Mouse (Mus musculus) liver, postnatal 0 days (tissue): ENCODE measurements around the gene Sumo1. TPM values are rescaled to one million over a fixed set of nuclear protein-coding genes. Genes with fewer than 3 reads are reported as not detected.

Source experiments
- ATAC-seq: fragments of 200-750 bp; cut with Nextera tagmentation; 2 replicates; pipeline ENCODE4 v1.8.0; 2017; ENCODE audit warnings: mild to moderate bottlenecking, moderate library complexity
- DNase-seq: peaks from one replicate; pipeline ENCODE4 v3.0.0-alpha.2; 2016
- H3K27ac ChIP-seq: fragments of 300-500 bp; sonication (generic); 2 replicates; pipeline ENCODE4 v1.5.1; 2014; ENCODE audit warnings: antibody characterized with exemption, moderate library complexity, mild to moderate bottlenecking, low read depth
- H3K27me3 ChIP-seq: fragments of 300-500 bp; sonication (generic); 2 replicates; pipeline ENCODE4 v1.6.1; 2014; ENCODE audit warnings: low read length, control low read depth, mixed read lengths; ENCODE audit not compliant: insufficient read depth
- H3K36me3 ChIP-seq: fragments of 300-500 bp; sonication (generic); replicated peaks from 2 replicates; pipeline ENCODE4 v1.6.1; 2014; ENCODE audit warnings: mild to moderate bottlenecking, control low read depth, low read length, moderate library complexity, mixed read lengths; ENCODE audit not compliant: insufficient read depth
- H3K4me1 ChIP-seq: fragments of 300-500 bp; sonication (generic); 2 replicates; pipeline ENCODE4 v1.6.1; 2014; ENCODE audit warnings: antibody characterized with exemption, mild to moderate bottlenecking, control low read depth; ENCODE audit not compliant: insufficient read depth
- H3K4me2 ChIP-seq: fragments of 300-500 bp; sonication (generic); 2 replicates; pipeline ENCODE4 v1.6.1; 2014; ENCODE audit warnings: low read depth, mild to moderate bottlenecking, low read length, moderate library complexity, mixed read lengths
- H3K4me3 ChIP-seq: fragments of 300-500 bp; sonication (generic); 2 replicates; pipeline ENCODE4 v1.5.1; 2014; ENCODE audit warnings: low read depth, low read length
- H3K9ac ChIP-seq: fragments of 300-500 bp; sonication (generic); replicated peaks from 2 replicates; pipeline ENCODE4 v1.6.1; 2014; ENCODE audit warnings: mild to moderate bottlenecking, moderate library complexity
- H3K9me3 ChIP-seq: fragments of 300-500 bp; sonication (generic); 2 replicates; pipeline ENCODE4 v1.6.1; 2016; ENCODE audit warnings: mild to moderate bottlenecking, control low read depth, low read length, mixed read lengths
- CTCF ChIP-seq: sonication (generic); IDR thresholded peaks from 2 replicates; pipeline ENCODE4 v1.5.1; 2016; ENCODE audit warnings: antibody characterized with exemption, low read depth
- EP300 ChIP-seq: IDR thresholded peaks from 2 replicates; pipeline ENCODE4 v1.6.1; 2016; ENCODE audit warnings: antibody characterized with exemption, low read depth, mild to moderate bottlenecking
- WGBS: fragments of 180-500 bp; shearing (Covaris S2); extraction: QIAGEN DNeasy Blood & Tissue Kit; methylation state at CpG from one replicate; pipeline ENCODE4 v1.1.7; 2014; ENCODE audit not compliant: insufficient replicate concordance; 5-methylcytosine and 5-hydroxymethylcytosine counted together
- polyA plus RNA-seq: library from polyadenylated mRNA; unstranded; fragments of >200 nt; fragmentation: Nextera tagmentation; extraction: Ambion mirVana; gene quantifications from 2 replicates; pipeline ENCODE4 v1.2.1, GENCODE M21; 2015

The Sumo1 gene
- polyA plus RNA-seq, 1 experiment from 2014 or later, result 97.3 TPM

GRCm38 (mm10) chr1:59563581-59563980, 107.1 kb downstream of the Sumo1 start:
- Histone ChIP-seq H3K4me1 (no peaks in the 10 kb centered on the region), H3K4me3 (no peak overlapping the region), H3K27ac (no peak overlapping the region), H3K9ac (no peak overlapping the region), H3K27me3 (no peaks in the 10 kb centered on the region), H3K36me3 (no peaks in the 10 kb centered on the region), H3K4me2 (no peak overlapping the region), H3K9me3 (no peaks in the 10 kb centered on the region)
- no peak for DNase-seq
- ATAC-seq, result no peak
- TF ChIP-seq EP300, result no peak
- no peak for TF ChIP-seq CTCF
- WGBS, result 76% methylated on average over 2 of the region's 2 CpGs

GRCm38 (mm10) chr1:59553708-59554107, 116.9 kb downstream of the Sumo1 start:
- Histone ChIP-seq H3K27ac (no peak overlapping the region), H3K4me3 (no peak overlapping the region), H3K27me3 (no peaks in the 10 kb centered on the region), H3K9ac (no peak overlapping the region), H3K4me2 (no peak overlapping the region), H3K4me1 (no peaks in the 10 kb centered on the region), H3K36me3 (no peaks in the 10 kb centered on the region), H3K9me3 (no peaks in the 10 kb centered on the region)
- TF ChIP-seq EP300, result no peak
- no peak for TF ChIP-seq CTCF
- 72% methylated on average over 5 of the region's 5 CpGs for WGBS
- DNase-seq, result no peak
- no peak for ATAC-seq

- H3K36me3 ChIP-seq, result no peaks in the 10 kb centered on the region
- no peak overlapping the region for H3K9ac ChIP-seq
- H3K27me3 ChIP-seq, result no peaks in the 10 kb centered on the region
- H3K9me3 ChIP-seq, result no peaks in the 10 kb centered on the region
- WGBS, result 76% methylated on average over 11 of the region's 11 CpGs
- TF ChIP-seq CTCF (no peak), EP300 (no peak)
- ATAC-seq (no peak), DNase-seq (no peak)
- no peaks in the 10 kb centered on the region for H3K4me1 ChIP-seq
- no peak overlapping the region for H3K4me2 ChIP-seq
- no peak overlapping the region for H3K4me3 ChIP-seq
- no peak overlapping the region for H3K27ac ChIP-seq
These were observed 119.6 kb downstream of the Sumo1 start for GRCm38 (mm10) chr1:59550996-59551395.

- WGBS, result 19% methylated on average over 6 of the region's 6 CpGs
- no peaks in the 10 kb centered on the region for H3K4me1 ChIP-seq
- H3K4me3 ChIP-seq, result no peak overlapping the region
- no peak overlapping the region for H3K27ac ChIP-seq
- H3K9ac ChIP-seq, result no peak overlapping the region
- no peak for TF ChIP-seq EP300
- no peak for TF ChIP-seq CTCF
- no peak overlapping the region for H3K4me2 ChIP-seq
- no peak for ATAC-seq
- H3K27me3 ChIP-seq, result no peaks in the 10 kb centered on the region
- H3K36me3 ChIP-seq, result no peaks in the 10 kb centered on the region
- no peak for DNase-seq
- no peaks in the 10 kb centered on the region for H3K9me3 ChIP-seq
These were observed 120.4 kb downstream of the Sumo1 start for GRCm38 (mm10) chr1:59550227-59550626.

GRCm38 (mm10) chr1:59549036-59549675, 121.5 kb downstream of the Sumo1 start:
- DNase-seq, result no peak
- Histone ChIP-seq H3K4me3 (no peak overlapping the region), H3K4me1 (no peaks in the 10 kb centered on the region), H3K9ac (no peak overlapping the region), H3K9me3 (no peaks in the 10 kb centered on the region), H3K27me3 (no peaks in the 10 kb centered on the region), H3K27ac (no peak overlapping the region), H3K36me3 (no peaks in the 10 kb centered on the region), H3K4me2 (no peak overlapping the region)
- ATAC-seq, result no peak
- 74% methylated on average over 7 of the region's 7 CpGs for WGBS
- TF ChIP-seq CTCF (no peak), EP300 (no peak)

- Histone ChIP-seq H3K9me3 (no peaks in the 10 kb centered on the region), H3K4me3 (no peak overlapping the region), H3K4me2 (no peak overlapping the region), H3K4me1 (no peaks in the 10 kb centered on the region), H3K27ac (no peak overlapping the region), H3K36me3 (no peaks in the 10 kb centered on the region), H3K27me3 (no peaks in the 10 kb centered on the region), H3K9ac (no peak overlapping the region)
- ATAC-seq, result no peak
- 87% methylated on average over 5 of the region's 5 CpGs for WGBS
- TF ChIP-seq EP300 (no peak), CTCF (no peak)
- DNase-seq, result no peak
These were observed 122.1 kb downstream of the Sumo1 start for GRCm38 (mm10) chr1:59548486-59548885.

GRCm38 (mm10) chr1:59543911-59544310, 126.7 kb downstream of the Sumo1 start:
- Histone ChIP-seq H3K4me2 (no peak overlapping the region), H3K27ac (no peak overlapping the region), H3K9me3 (no peaks in the 10 kb centered on the region), H3K36me3 (no peaks in the 10 kb centered on the region), H3K27me3 (no peaks in the 10 kb centered on the region), H3K4me1 (no peaks in the 10 kb centered on the region), H3K9ac (no peak overlapping the region), H3K4me3 (no peak overlapping the region)
- DNase-seq, result no peak
- no peak for TF ChIP-seq CTCF
- TF ChIP-seq EP300, result no peak
- no peak for ATAC-seq
- 58% methylated on average over 8 of the region's 8 CpGs for WGBS
